Mouse (Mus musculus) erythroblast, embryonic 14.5 days (primary cell): ENCODE data around the gene Itgb7. TPM values are rescaled to one million over a fixed set of nuclear protein-coding genes. Genes with fewer than 3 reads are reported as not detected.

Experiments
- H3K27me3 ChIP-seq: 2 replicates; pipeline ENCODE4 v1.6.1; 2012; ENCODE audit warnings: inconsistent platforms; ENCODE audit not compliant: control insufficient read depth
- H3K36me3 ChIP-seq: 2 replicates; pipeline ENCODE4 v1.6.1; 2012; ENCODE audit warnings: mild to moderate bottlenecking, inconsistent platforms; ENCODE audit not compliant: control insufficient read depth
- H3K4me1 ChIP-seq: 2 replicates; pipeline ENCODE4 v1.6.1; 2012; ENCODE audit warnings: inconsistent platforms; ENCODE audit not compliant: control insufficient read depth
- H3K4me3 ChIP-seq: replicated peaks from 2 replicates; pipeline ENCODE3; 2012; ENCODE audit warnings: moderate library complexity, mild to moderate bottlenecking, inconsistent platforms
- H3K9me3 ChIP-seq: 2 replicates; pipeline ENCODE4 v1.6.1; 2012; ENCODE audit warnings: low read length, inconsistent platforms, mixed read lengths; ENCODE audit not compliant: control insufficient read depth
- GATA1 ChIP-seq: IDR thresholded peaks from 2 replicates; pipeline ENCODE4 v1.6.1; 2012; ENCODE audit warnings: low read length, inconsistent platforms, mixed read lengths
- TAL1 ChIP-seq: IDR thresholded peaks from 3 replicates; pipeline ENCODE4 v1.6.1; 2012; ENCODE audit warnings: low read length, inconsistent platforms, mixed read lengths
- polyA plus RNA-seq: library from polyadenylated mRNA; stranded (reverse); fragments of >175 nt; gene quantifications from 2 replicates; pipeline ENCODE4 v1.2.3, GENCODE M21; 2012

The Itgb7 gene
- polyA plus RNA-seq, 1 experiment, result 1.4 TPM

- TF ChIP-seq TAL1 (no peak), GATA1 (no peak)
- H3K9me3 ChIP-seq, result no peaks in the 10 kb centered on the region
- H3K4me1 ChIP-seq, result peaks cover 9% of the 10 kb centered on the region
- no peaks in the 10 kb centered on the region for H3K36me3 ChIP-seq
- H3K27me3 ChIP-seq, result no peaks in the 10 kb centered on the region
- no peak overlapping the region for H3K4me3 ChIP-seq
Observed at GRCm38 (mm10) chr15:102192271-102192812, 39.4 kb downstream of the Itgb7 start.

GRCm38 (mm10) chr15:102191699-102192098 lies 40.0 kb downstream of the Itgb7 start:
- Histone ChIP-seq H3K9me3 (no peaks in the 10 kb centered on the region), H3K4me3 (no peak overlapping the region), H3K36me3 (no peaks in the 10 kb centered on the region), H3K4me1 (peaks cover 9% of the 10 kb centered on the region), H3K27me3 (no peaks in the 10 kb centered on the region)
- TF ChIP-seq TAL1, result no peak
- TF ChIP-seq GATA1, result no peak

- H3K27me3 ChIP-seq, result no peaks in the 10 kb centered on the region
- H3K36me3 ChIP-seq, result peaks cover 2% of the 10 kb centered on the region; the same call in 1 of the 2 replicates
- no peaks in the 10 kb centered on the region for H3K9me3 ChIP-seq
- H3K4me3 ChIP-seq, result no peak overlapping the region
- TF ChIP-seq GATA1 (no peak), TAL1 (no peak)
- peaks cover 8% of the 10 kb centered on the region for H3K4me1 ChIP-seq
Observed at GRCm38 (mm10) chr15:102188883-102189282, 42.9 kb downstream of the Itgb7 start.

- TF ChIP-seq GATA1 (no peak), TAL1 (no peak)
- Histone ChIP-seq H3K4me1 (peaks cover 8% of the 10 kb centered on the region), H3K9me3 (no peaks in the 10 kb centered on the region), H3K27me3 (no peaks in the 10 kb centered on the region), H3K4me3 (no peak overlapping the region), H3K36me3 (peaks cover 3% of the 10 kb centered on the region; the same call in 1 of the 2 replicates)
Observed at GRCm38 (mm10) chr15:102188096-102188495, 43.6 kb downstream of the Itgb7 start.

- no peaks in the 10 kb centered on the region for H3K9me3 ChIP-seq
- H3K4me1 ChIP-seq, result peaks cover 8% of the 10 kb centered on the region
- peaks cover 3% of the 10 kb centered on the region; the same call in 1 of the 2 replicates for H3K36me3 ChIP-seq
- TF ChIP-seq TAL1 (no peak), GATA1 (no peak)
- no peaks in the 10 kb centered on the region for H3K27me3 ChIP-seq
- no peak overlapping the region for H3K4me3 ChIP-seq
Observed at GRCm38 (mm10) chr15:102186239-102186638, 45.5 kb downstream of the Itgb7 start.

- Histone ChIP-seq H3K36me3 (peaks cover 6% of the 10 kb centered on the region; the same call in 1 of the 2 replicates), H3K4me1 (peaks cover 6% of the 10 kb centered on the region), H3K4me3 (no peak overlapping the region), H3K27me3 (no peaks in the 10 kb centered on the region), H3K9me3 (no peaks in the 10 kb centered on the region)
- TF ChIP-seq TAL1 (no peak), GATA1 (no peak)
Observed at GRCm38 (mm10) chr15:102183076-102183475, 48.7 kb downstream of the Itgb7 start.

GRCm38 (mm10) chr15:102179924-102180323 lies 51.8 kb downstream of the Itgb7 start:
- peaks cover 10% of the 10 kb centered on the region; the same call in 1 of the 2 replicates for H3K36me3 ChIP-seq
- TF ChIP-seq GATA1, result no peak
- TF ChIP-seq TAL1, result no peak
- peaks cover 21% of the 10 kb centered on the region for H3K4me1 ChIP-seq
- H3K27me3 ChIP-seq, result no peaks in the 10 kb centered on the region
- H3K4me3 ChIP-seq, result no peak overlapping the region
- H3K9me3 ChIP-seq, result no peaks in the 10 kb centered on the region

- Histone ChIP-seq H3K9me3 (no peaks in the 10 kb centered on the region), H3K27me3 (no peaks in the 10 kb centered on the region), H3K36me3 (peaks cover 10% of the 10 kb centered on the region; the same call in 1 of the 2 replicates), H3K4me1 (peaks cover 21% of the 10 kb centered on the region), H3K4me3 (no peak overlapping the region)
- no peak for TF ChIP-seq TAL1
- no peak for TF ChIP-seq GATA1
Observed at GRCm38 (mm10) chr15:102179106-102179505, 52.6 kb downstream of the Itgb7 start.

- Histone ChIP-seq H3K9me3 (no peaks in the 10 kb centered on the region), H3K27me3 (no peaks in the 10 kb centered on the region), H3K4me1 (peaks cover 21% of the 10 kb centered on the region), H3K36me3 (peaks cover 7% of the 10 kb centered on the region; the same call in 1 of the 2 replicates), H3K4me3 (no peak overlapping the region)
- TF ChIP-seq GATA1 (no peak), TAL1 (no peak)
Observed at GRCm38 (mm10) chr15:102178279-102178678, 53.5 kb downstream of the Itgb7 start.
